In the genomic region with DNA sequence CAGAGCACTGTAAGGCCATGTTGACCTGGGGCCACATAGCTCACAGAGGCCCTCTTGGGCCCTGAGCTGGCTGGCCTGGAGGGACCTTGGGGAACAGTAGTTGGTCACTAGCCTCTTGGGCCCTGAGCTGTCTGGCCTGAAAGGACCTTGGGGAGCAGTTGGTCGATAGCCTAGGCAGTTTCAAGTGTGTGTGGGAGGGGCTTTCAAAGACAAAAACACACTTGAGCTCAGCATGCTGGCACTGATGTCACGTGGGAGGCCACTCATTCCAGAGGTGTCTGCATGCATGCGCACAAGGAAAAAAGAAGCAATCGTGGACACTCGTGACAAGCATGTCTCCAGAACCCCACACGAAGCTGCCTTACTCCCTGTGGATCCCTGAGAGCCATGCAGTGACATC, we compare ENCODE assay signal across 14 mouse cellular contexts. TPM values are rescaled to one million over a fixed set of nuclear protein-coding genes. Genes with fewer than 3 reads are reported as not detected.
DNase-seq lines count a peak whose midpoint lies in the region; ATAC-seq and TF ChIP-seq lines count a peak whose summit lies in the region.
"Had no signal": no experiment of that assay in that cellular context is flagged by ENCODE, and none has a peak within 500 bp of the region (broad histone marks: within the 10 kb centered on the region; RNA-seq: fewer than 3 reads in every experiment).

No protein-coding gene starts in this region.

- H3K4me1 ChIP-seq in heart, embryonic 10.5 days: peaks cover 12% of the 10 kb centered on the region
- H3K4me1 ChIP-seq in heart, postnatal 0 days (ENCODE audit: control insufficient read depth, insufficient read depth): peaks cover 10% of the 10 kb centered on the region; the same call in 1 of the 2 replicates
- H3K4me1 ChIP-seq: neural tube, embryonic 13.5 days had no signal

- no peaks in the 10 kb centered on the region for H3K36me3 ChIP-seq in heart, embryonic 10.5 days
- no peaks in the 10 kb centered on the region for H3K36me3 ChIP-seq in heart, postnatal 0 days (replicated peaks; ENCODE audit: control insufficient read depth, insufficient read depth, low read length)
- H3K36me3 ChIP-seq: neural tube, embryonic 13.5 days had no signal

- no peaks in the 10 kb centered on the region for H3K9me3 ChIP-seq in heart, embryonic 10.5 days
- no peaks in the 10 kb centered on the region for H3K9me3 ChIP-seq in heart, postnatal 0 days (replicated peaks; ENCODE audit: control insufficient read depth, low read length)
- H3K9me3 ChIP-seq: neural tube, embryonic 13.5 days had no signal

- DNase-seq in heart, embryonic 10.5 days (ENCODE audit: low spot score): no peak
- no peak for DNase-seq in heart, postnatal 36 days
- DNase-seq in adrenal gland, postnatal 14 days: peak; percentile 53
- peak; percentile 34 for DNase-seq in heart, postnatal 0 days (ENCODE audit: low spot score)
- peak; percentile 57 for DNase-seq in lung, postnatal 10 days
- DNase-seq in frontal cortex, postnatal 25 days (ENCODE audit: low spot score in 2 of 2): no peak
- DNase-seq in spleen, adult 12 weeks (ENCODE audit: low spot score): no peak
- DNase-seq: cerebellum, adult 8-10 months; gastrocnemius, postnatal 25 days; retina, postnatal 1 day; right cerebral cortex, postnatal 4 days; thymus, postnatal 25 days had no signal

- WGBS in heart, embryonic 10.5 days: 63% methylated on average over 6 of the region's 6 CpGs
- 26% methylated on average over 6 of the region's 6 CpGs for WGBS in heart, postnatal 0 days

- H3K4me3 ChIP-seq in heart, embryonic 10.5 days: no peak overlapping the region
- H3K4me3 ChIP-seq in heart, postnatal 0 days (ENCODE audit: low read depth, low read length): no peak overlapping the region
- H3K4me3 ChIP-seq: neural tube, embryonic 13.5 days had no signal

- intact Hi-C loops in heart, postnatal 36 days (cut with DNase I): no loop called here

- TF ChIP-seq EP300 in heart, postnatal 0 days (IDR thresholded peaks at IDR 0.05; ENCODE audit: low read depth): no peak

- peak overlapping the region; percentile 32; the same call in 1 of the 2 replicates for H3K27ac ChIP-seq in heart, embryonic 10.5 days
- H3K27ac ChIP-seq in heart, postnatal 0 days (ENCODE audit: low read depth): no peak overlapping the region
- H3K27ac ChIP-seq: neural tube, embryonic 13.5 days had no signal

- ATAC-seq in heart, postnatal 0 days (ENCODE audit: insufficient read depth, low read depth): peak; percentile 77
- ATAC-seq: inflammation-experienced regulatory T-cells, adult 6 months had no signal

- no peak for TF ChIP-seq CTCF in heart, postnatal 0 days (IDR thresholded peaks at IDR 0.05; ENCODE audit: low read depth)

- peaks cover 8% of the 10 kb centered on the region; the same call in 1 of the 2 replicates for H3K27me3 ChIP-seq in heart, embryonic 10.5 days (ENCODE audit: insufficient read depth, poor library complexity, severe bottlenecking)
- H3K27me3 ChIP-seq in heart, postnatal 0 days (ENCODE audit: control insufficient read depth, insufficient read depth, low read length): no peaks in the 10 kb centered on the region
- H3K27me3 ChIP-seq: neural tube, embryonic 13.5 days had no signal

- no peak overlapping the region for H3K4me2 ChIP-seq in heart, postnatal 0 days (ENCODE audit: low read depth, low read length)
- H3K4me2 ChIP-seq: neural tube, embryonic 13.5 days had no signal

- H3K9ac ChIP-seq in heart, postnatal 0 days (replicated peaks; ENCODE audit: low read depth, low read length): no peak overlapping the region
- H3K9ac ChIP-seq: neural tube, embryonic 13.5 days had no signal

RNA-seq across cellular contexts. Expression of a gene that starts 33.1 kb away (rescaled TPM):
- 11.8 and 12.7 TPM in 2 replicates for polyA plus RNA-seq in heart, embryonic 10.5 days (2016; fragmentation: Nextera tagmentation; extraction: Ambion mirVana)
- total RNA-seq in heart, postnatal 36 days (2021): 1 to 10 TPM; 8.0 to 9.3 TPM
- 9.1 and 10.2 TPM in 2 replicates for total RNA-seq in adrenal gland, postnatal 14 days (2021)
- total RNA-seq in heart, postnatal 0 days (2014; rRNA removed; ENCODE audit: low replicate concordance): 5.2 and 7.4 TPM in 2 replicates
- 10.6 and 11.3 TPM in 2 replicates for polyA plus RNA-seq in heart, postnatal 0 days (2015; fragmentation: Nextera tagmentation; extraction: Ambion mirVana)

Comparison
In these comparisons a context has a peak if more than half of its experiments do, and no peak if none do; other contexts are left out.
1. DNase-seq: peak in adrenal gland, postnatal 14 days (single experiment), heart, postnatal 0 days (single experiment) and lung, postnatal 10 days (single experiment); none in heart, embryonic 10.5 days (single experiment), heart, postnatal 36 days (0 of 2), frontal cortex, postnatal 25 days (0 of 2) and spleen, adult 12 weeks (single experiment).